Mouse (Mus musculus) layer of hippocampus, adult 6 months (tissue): ENCODE results near the gene Pabpn1l. TPM values are rescaled to one million over a fixed set of nuclear protein-coding genes. Genes with fewer than 3 reads are reported as not detected.

Experiments
- long read RNA-seq, 2 experiments: library from polyadenylated mRNA; unstranded; transcript quantifications; one replicate each; pipeline ENCODE4 v2.0.0; 2019 to 2020
- microRNA-seq: library from miRNA; unstranded; fragments of <30 nt; microRNA quantifications from one replicate; pipeline ENCODE4 v1.2.0, GENCODE M21; 2020
- polyA plus RNA-seq: library from polyadenylated mRNA; unstranded; fragments of <200 nt; fragmentation: Nextera tagmentation; gene quantifications from 2 replicates; pipeline ENCODE4 v1.2.3, GENCODE M21; 2021

Gene Pabpn1l
- polyA plus RNA-seq, result not detected in 2 replicates
- long read RNA-seq, experiment 1, result 0 reads
- long read RNA-seq, experiment 2, result 0 reads

GRCm38 (mm10) chr8:122622727-122623126, at the start of gene Pabpn1l:
Pabpn1l (minus strand) TSS chr8:122622739.

GRCm38 (mm10) chr8:122611295-122612133, 11.0 kb downstream of the Pabpn1l start, which contains the start of the genes Galns and Trappc2l:
Galns (minus strand) TSS chr8:122611463.
Trappc2l (plus strand) TSS chr8:122611640.

GRCm38 (mm10) chr8:122576648-122577022, 45.9 kb downstream of the Pabpn1l start, which contains the start of gene Aprt:
Aprt (minus strand) TSS chr8:122576909.

Small RNA genes lying within 50 kb of the gene (microRNA-seq; reads per million reads assigned to microRNA genes)
- gene Mir6396, result not detected

Other genes with a start within 250 kb of the Pabpn1l start
- gene Zc3h18, start 246.1 kb downstream of the Pabpn1l start, polyA plus RNA-seq, result 4.1 and 4.5 TPM in 2 replicates
- gene Il17c, start 200.7 kb downstream of the Pabpn1l start, polyA plus RNA-seq, result not detected in 2 replicates
- 38.7 and 50.1 TPM in 2 replicates for gene Cyba, start 189.8 kb downstream of the Pabpn1l start, polyA plus RNA-seq
- 29.1 and 29.9 TPM in 2 replicates for gene Mvd, start 179.3 kb downstream of the Pabpn1l start, polyA plus RNA-seq
- gene Snai3, start 162.0 kb downstream of the Pabpn1l start, polyA plus RNA-seq, result not detected in 2 replicates
- gene Rnf166, start 146.7 kb downstream of the Pabpn1l start, polyA plus RNA-seq, result 21.5 and 23.2 TPM in 2 replicates
- 21.3 and 21.5 TPM in 2 replicates for gene Ctu2, start 146.6 kb downstream of the Pabpn1l start, polyA plus RNA-seq
- gene Piezo1, start 71.4 kb downstream of the Pabpn1l start, polyA plus RNA-seq, result 0.84 and 1.2 TPM in 2 replicates
- gene Cdt1, start 54.7 kb downstream of the Pabpn1l start, polyA plus RNA-seq, result 1.1 and 1.4 TPM in 2 replicates
- 158 and 170 TPM in 2 replicates for gene Aprt, start 45.8 kb downstream of the Pabpn1l start, polyA plus RNA-seq
- 4.3 and 4.6 TPM in 2 replicates for gene Galns, start 11.3 kb downstream of the Pabpn1l start, polyA plus RNA-seq
- gene Trappc2l, start 11.1 kb downstream of the Pabpn1l start, polyA plus RNA-seq, result 195 and 238 TPM in 2 replicates
- 3.1 and 4.1 TPM in 2 replicates for gene Cbfa2t3, start 76.4 kb upstream of the Pabpn1l start, polyA plus RNA-seq
- gene Acsf3, start 152.7 kb upstream of the Pabpn1l start, polyA plus RNA-seq, result 3.8 and 4.4 TPM in 2 replicates
- gene Cdh15, start 225.2 kb upstream of the Pabpn1l start, polyA plus RNA-seq, result 1.9 and 2.1 TPM in 2 replicates